Mouse (Mus musculus) brain, embryonic 14.5 days (tissue): ENCODE measurements around the gene Vav3.

Experiments used
- CTCF ChIP-seq: fragments of 200-500 bp; IDR thresholded peaks from 2 replicates; pipeline ENCODE4 v1.5.1; 2012; ENCODE audit warnings: inconsistent platforms, mild to moderate bottlenecking, moderate library complexity, borderline replicate concordance; ENCODE audit not compliant: insufficient read depth, insufficient read length; ENCODE audit errors: extremely low read depth
- POLR2A ChIP-seq: fragments of 200-500 bp; IDR thresholded peaks from 2 replicates; pipeline ENCODE4 v1.6.1; 2012; ENCODE audit warnings: mild to moderate bottlenecking, inconsistent platforms, borderline replicate concordance; ENCODE audit not compliant: poor library complexity, insufficient read depth, insufficient read length, severe bottlenecking; ENCODE audit errors: extremely low read depth

GRCm38 (mm10) chr3:109401527-109401926 is 61.1 kb downstream of the Vav3 start:
- no peak for TF ChIP-seq CTCF
- TF ChIP-seq POLR2A = no peak
